Mouse (Mus musculus) stomach, embryonic 14.5 days (tissue): Measurements from ENCODE around the gene Atl1. TPM values are rescaled to one million over a fixed set of nuclear protein-coding genes. Genes with fewer than 3 reads are reported as not detected.

Experiments used
- ATAC-seq: fragments of 200-750 bp; cut with Nextera tagmentation; 2 replicates; pipeline ENCODE4 v1.8.0; 2017; ENCODE audit warnings: low read depth, moderate TSS enrichment; ENCODE audit not compliant: insufficient number of reproducible peaks, insufficient read depth, low FRiP score
- H3K27ac ChIP-seq: fragments of 300-500 bp; sonication (generic); 2 replicates; pipeline ENCODE4 v1.5.1; 2014; ENCODE audit warnings: mild to moderate bottlenecking, low read length, moderate library complexity, mixed read lengths
- H3K27me3 ChIP-seq: fragments of 300-500 bp; sonication (generic); 2 replicates; pipeline ENCODE4 v1.6.1; 2014; ENCODE audit warnings: low read length, control low read depth, mixed read lengths; ENCODE audit not compliant: control insufficient read depth, insufficient read depth
- H3K36me3 ChIP-seq: fragments of 300-500 bp; sonication (generic); 2 replicates; pipeline ENCODE4 v1.6.1; 2014; ENCODE audit warnings: mild to moderate bottlenecking, control low read depth, low read length, moderate library complexity, mixed read lengths; ENCODE audit not compliant: control insufficient read depth, insufficient read depth
- H3K4me1 ChIP-seq: fragments of 300-500 bp; sonication (generic); 2 replicates; pipeline ENCODE4 v1.6.1; 2014; ENCODE audit warnings: low read length, control low read depth, mixed read lengths; ENCODE audit not compliant: control insufficient read depth, insufficient read depth
- H3K4me2 ChIP-seq: fragments of 300-500 bp; sonication (generic); replicated peaks from 2 replicates; pipeline ENCODE4 v1.6.1; 2014; ENCODE audit warnings: low read depth, low read length, control low read depth
- H3K4me3 ChIP-seq: fragments of 300-500 bp; sonication (generic); 2 replicates; pipeline ENCODE4 v1.5.1; 2014; ENCODE audit warnings: low read depth, low read length, control low read depth
- H3K9ac ChIP-seq: fragments of 300-500 bp; sonication (generic); replicated peaks from 2 replicates; pipeline ENCODE4 v1.6.1; 2014; ENCODE audit warnings: low read depth, mild to moderate bottlenecking, control low read depth, low read length, moderate library complexity, mixed read lengths
- H3K9me3 ChIP-seq: fragments of 300-500 bp; sonication (generic); 2 replicates; pipeline ENCODE4 v1.6.1; 2016; ENCODE audit warnings: low read depth, low read length, control low read depth; ENCODE audit not compliant: control insufficient read depth
- WGBS: fragments of 180-500 bp; shearing (Covaris S2); extraction: QIAGEN DNeasy Blood & Tissue Kit; methylation state at CpG from one replicate; pipeline ENCODE4 v1.1.7; 2014; 5-methylcytosine and 5-hydroxymethylcytosine counted together
- polyA plus RNA-seq: library from polyadenylated mRNA; unstranded; fragments of >200 nt; fragmentation: Nextera tagmentation; extraction: Ambion mirVana; gene quantifications from 2 replicates; pipeline ENCODE4 v1.2.1, GENCODE M21; 2014

Gene Atl1
- polyA plus RNA-seq, 1 experiment from 2014 or later = 7.5 TPM

GRCm38 (mm10) chr12:69890051-69890450 lies 2.4 kb upstream of the Atl1 start:
- Histone ChIP-seq H3K4me3 (peak overlapping the region; percentile 90; the same call in 1 of the 2 replicates), H3K9ac (no peak overlapping the region)

GRCm38 (mm10) chr12:69890476-69890875 lies 1.9 kb upstream of the Atl1 start:
- 11% methylated on average over 5 of the region's 5 CpGs for WGBS
- Histone ChIP-seq H3K9ac (no peak overlapping the region), H3K9me3 (no peaks in the 10 kb centered on the region), H3K36me3 (no peaks in the 10 kb centered on the region; the same call in 1 of the 2 replicates), H3K4me1 (peaks cover 18% of the 10 kb centered on the region), H3K27me3 (no peaks in the 10 kb centered on the region), H3K4me2 (peak overlapping the region; percentile 72), H3K27ac (peak overlapping the region; percentile 27; the same call in 1 of the 2 replicates), H3K4me3 (peak overlapping the region; percentile 90; the same call in 1 of the 2 replicates)
- ATAC-seq = no peak

More at GRCm38 (mm10) chr12:69890051-69890450, 2.4 kb upstream of the Atl1 start:
- peaks cover 21% of the 10 kb centered on the region for H3K4me1 ChIP-seq
- no peaks in the 10 kb centered on the region; the same call in 1 of the 2 replicates for H3K36me3 ChIP-seq
- ATAC-seq = no peak
- peak overlapping the region; percentile 27; the same call in 1 of the 2 replicates for H3K27ac ChIP-seq
- peak overlapping the region; percentile 72 for H3K4me2 ChIP-seq
- WGBS = 52% methylated on average over 6 of the region's 6 CpGs
- no peaks in the 10 kb centered on the region for H3K9me3 ChIP-seq
- H3K27me3 ChIP-seq = no peaks in the 10 kb centered on the region

- Histone ChIP-seq H3K4me2 (peak overlapping the region; percentile 72), H3K4me3 (peak overlapping the region; percentile 90), H3K9ac (peak overlapping the region; percentile 92), H3K4me1 (peaks cover 18% of the 10 kb centered on the region), H3K36me3 (no peaks in the 10 kb centered on the region; the same call in 1 of the 2 replicates), H3K9me3 (no peaks in the 10 kb centered on the region), H3K27me3 (no peaks in the 10 kb centered on the region), H3K27ac (no peak overlapping the region; the same call in 1 of the 2 replicates)
- ATAC-seq = no peak
- WGBS = 35% methylated on average over 3 of the region's 3 CpGs
Observed at GRCm38 (mm10) chr12:69891721-69892120, 693 bp upstream of the Atl1 start.

- Histone ChIP-seq H3K4me3 (no peak overlapping the region), H3K4me2 (0 out of 2 replicates have a peak overlapping the region, but pooled peaks have one; percentile 72), H3K9me3 (no peaks in the 10 kb centered on the region), H3K36me3 (no peaks in the 10 kb centered on the region), H3K9ac (no peak overlapping the region), H3K4me1 (peaks cover 18% of the 10 kb centered on the region), H3K27me3 (no peaks in the 10 kb centered on the region), H3K27ac (no peak overlapping the region)
- WGBS = 59% methylated on average over 6 of the region's 6 CpGs
- ATAC-seq = no peak
Observed at GRCm38 (mm10) chr12:69893927-69894326, 1.5 kb downstream of the Atl1 start.

GRCm38 (mm10) chr12:69895046-69895445 lies 2.6 kb downstream of the Atl1 start:
- Histone ChIP-seq H3K9me3 (no peaks in the 10 kb centered on the region), H3K4me2 (no peak overlapping the region), H3K4me3 (no peak overlapping the region), H3K4me1 (peaks cover 15% of the 10 kb centered on the region), H3K27me3 (no peaks in the 10 kb centered on the region), H3K9ac (no peak overlapping the region), H3K36me3 (no peaks in the 10 kb centered on the region), H3K27ac (no peak overlapping the region)
- 35% methylated on average over 2 of the region's 2 CpGs for WGBS
- ATAC-seq = no peak

GRCm38 (mm10) chr12:69898119-69898518 lies 5.7 kb downstream of the Atl1 start:
- WGBS = 75% methylated on average over 4 of the region's 4 CpGs
- H3K9me3 ChIP-seq = no peaks in the 10 kb centered on the region
- ATAC-seq = no peak
- H3K27ac ChIP-seq = no peak overlapping the region
- no peak overlapping the region for H3K4me3 ChIP-seq
- H3K27me3 ChIP-seq = no peaks in the 10 kb centered on the region
- H3K4me1 ChIP-seq = no peaks in the 10 kb centered on the region
- no peak overlapping the region for H3K4me2 ChIP-seq
- H3K9ac ChIP-seq = no peak overlapping the region
- no peaks in the 10 kb centered on the region for H3K36me3 ChIP-seq

- WGBS = 56% methylated on average over 2 of the region's 2 CpGs
- Histone ChIP-seq H3K4me1 (no peaks in the 10 kb centered on the region), H3K36me3 (no peaks in the 10 kb centered on the region), H3K9ac (no peak overlapping the region), H3K27ac (no peak overlapping the region), H3K4me2 (no peak overlapping the region), H3K9me3 (no peaks in the 10 kb centered on the region), H3K4me3 (no peak overlapping the region), H3K27me3 (no peaks in the 10 kb centered on the region)
- ATAC-seq = no peak
Observed at GRCm38 (mm10) chr12:69904991-69905390, 12.6 kb downstream of the Atl1 start.

- WGBS = 5% methylated on average over 30 of the region's 30 CpGs
- no peaks in the 10 kb centered on the region for H3K27me3 ChIP-seq
- H3K9ac ChIP-seq = no peak overlapping the region
- H3K4me3 ChIP-seq = peak overlapping the region; percentile 22; the same call in 1 of the 2 replicates
- no peaks in the 10 kb centered on the region for H3K36me3 ChIP-seq
- ATAC-seq = no peak
- no peak overlapping the region; the same call in 1 of the 2 replicates for H3K27ac ChIP-seq
- no peaks in the 10 kb centered on the region for H3K4me1 ChIP-seq
- H3K9me3 ChIP-seq = no peaks in the 10 kb centered on the region
- H3K4me2 ChIP-seq = peak overlapping the region; percentile 43
Observed at GRCm38 (mm10) chr12:69907667-69908510, 15.5 kb downstream of the Atl1 start.
